Mouse (Mus musculus): ENCODE results near the gene Cage1.

- TF ChIP-seq CTCF (IDR thresholded peaks at IDR 0.05) = peak; percentile 66
- TF ChIP-seq EP300 (IDR thresholded peaks at IDR 0.05) = 0 out of 2 replicates have a peak, but pooled peaks have one; percentile 20
These were observed 65.9 kb downstream of the Cage1 start for GRCm38 (mm10) chr13:37970887-37971530.
